Mouse (Mus musculus) embryonic facial prominence, embryonic 11.5 days (tissue): Measurements from ENCODE around the gene Sec24d. TPM values are rescaled to one million over a fixed set of nuclear protein-coding genes. Genes with fewer than 3 reads are reported as not detected.

Experiments
- ATAC-seq: fragments of 200-750 bp; cut with Nextera tagmentation; replicated peaks from 2 replicates; pipeline ENCODE4 v1.8.0; 2017; ENCODE audit warnings: low read depth; ENCODE audit not compliant: insufficient number of reproducible peaks, low FRiP score, low TSS enrichment
- DNase-seq: peaks from one replicate; pipeline ENCODE4 v3.0.0-alpha.2; 2015; ENCODE audit warnings: low spot score
- H3K27ac ChIP-seq: fragments of 300-500 bp; sonication (generic); replicated peaks from 2 replicates; pipeline ENCODE4 v1.5.1; 2014; ENCODE audit warnings: mild to moderate bottlenecking, low read depth, low read length, control low read depth
- H3K27me3 ChIP-seq: fragments of 300-500 bp; sonication (generic); 2 replicates; pipeline ENCODE4 v1.6.1; 2014; ENCODE audit warnings: mild to moderate bottlenecking, low read length, moderate library complexity, mixed read lengths; ENCODE audit not compliant: control insufficient read depth, insufficient read depth
- H3K36me3 ChIP-seq: fragments of 300-500 bp; sonication (generic); replicated peaks from 2 replicates; pipeline ENCODE4 v1.6.1; 2014; ENCODE audit warnings: low read depth, mild to moderate bottlenecking, low read length, moderate library complexity, mixed read lengths; ENCODE audit not compliant: control insufficient read depth, insufficient read depth
- H3K4me1 ChIP-seq: fragments of 300-500 bp; sonication (generic); 2 replicates; pipeline ENCODE4 v1.6.1; 2014; ENCODE audit warnings: low read length, mixed read lengths; ENCODE audit not compliant: control insufficient read depth, insufficient read depth
- H3K4me2 ChIP-seq: fragments of 300-500 bp; sonication (generic); 2 replicates; pipeline ENCODE4 v1.6.1; 2014; ENCODE audit warnings: low read depth, mild to moderate bottlenecking, control low read depth, low read length, moderate library complexity
- H3K4me3 ChIP-seq: fragments of 300-500 bp; sonication (generic); 2 replicates; pipeline ENCODE4 v1.5.1; 2014; ENCODE audit warnings: low read depth, low read length, control low read depth
- H3K9ac ChIP-seq: fragments of 300-500 bp; sonication (generic); replicated peaks from 2 replicates; pipeline ENCODE4 v1.6.1; 2014; ENCODE audit warnings: mild to moderate bottlenecking, control low read depth, low read length
- H3K9me3 ChIP-seq: fragments of 300-500 bp; sonication (generic); replicated peaks from 2 replicates; pipeline ENCODE4 v1.6.1; 2016; ENCODE audit warnings: mild to moderate bottlenecking, low read length, inconsistent platforms, mixed read lengths; ENCODE audit not compliant: control insufficient read depth
- WGBS: fragments of 180-500 bp; shearing (Covaris S2); extraction: QIAGEN DNeasy Blood & Tissue Kit; methylation state at CpG from one replicate; pipeline ENCODE4 v1.1.7; 2014; 5-methylcytosine and 5-hydroxymethylcytosine counted together
- polyA plus RNA-seq: library from polyadenylated mRNA; unstranded; fragments of >200 nt; fragmentation: Nextera tagmentation; extraction: Ambion mirVana; gene quantifications from 2 replicates; pipeline ENCODE4 v1.2.1, GENCODE M21; 2014

Sec24d gene
- polyA plus RNA-seq, 1 experiment from 2014 or later = 38.3 TPM

GRCm38 (mm10) chr3:123369161-123369560 lies 101.9 kb downstream of the Sec24d start:
- ATAC-seq = no peak
- Histone ChIP-seq H3K4me2 (no peak overlapping the region), H3K36me3 (peaks cover 2% of the 10 kb centered on the region), H3K4me1 (no peaks in the 10 kb centered on the region), H3K9ac (no peak overlapping the region), H3K27me3 (no peaks in the 10 kb centered on the region), H3K27ac (no peak overlapping the region), H3K4me3 (no peak overlapping the region), H3K9me3 (no peaks in the 10 kb centered on the region)
- DNase-seq = no peak
- 86% methylated on average over 12 of the region's 12 CpGs for WGBS

DNA sequence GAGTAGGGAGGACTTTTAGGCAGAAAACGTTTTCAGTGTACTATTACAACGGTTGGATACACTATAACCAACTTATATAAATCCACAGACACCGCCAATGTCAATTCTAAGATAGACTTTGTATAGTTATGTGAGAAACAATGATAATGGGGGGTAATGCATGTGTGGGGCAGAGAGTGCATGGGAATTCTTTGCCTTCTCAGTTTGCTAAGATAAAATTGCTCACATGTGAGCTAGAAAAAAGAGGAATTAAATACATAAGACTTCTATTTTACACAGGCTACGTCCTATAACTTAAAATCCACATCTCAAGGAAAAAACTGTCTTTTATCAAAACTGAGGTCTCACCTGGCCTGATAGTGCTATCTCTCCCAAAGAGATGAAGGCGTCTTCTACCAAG lies 103.7 kb downstream of the Sec24d start:
- ATAC-seq = no peak
- no peak for DNase-seq
- Histone ChIP-seq H3K4me1 (no peaks in the 10 kb centered on the region), H3K4me2 (no peak overlapping the region), H3K9ac (no peak overlapping the region), H3K27ac (no peak overlapping the region), H3K4me3 (no peak overlapping the region), H3K27me3 (no peaks in the 10 kb centered on the region), H3K36me3 (peaks cover 2% of the 10 kb centered on the region; the same call in 1 of the 2 replicates), H3K9me3 (no peaks in the 10 kb centered on the region)
- 96% methylated on average over 5 of the region's 5 CpGs for WGBS

GRCm38 (mm10) chr3:123371766-123372535 lies 104.7 kb downstream of the Sec24d start:
- Histone ChIP-seq H3K9me3 (no peaks in the 10 kb centered on the region), H3K4me3 (no peak overlapping the region), H3K36me3 (peaks cover 2% of the 10 kb centered on the region; the same call in 1 of the 2 replicates), H3K4me1 (no peaks in the 10 kb centered on the region), H3K27ac (no peak overlapping the region), H3K27me3 (no peaks in the 10 kb centered on the region), H3K9ac (no peak overlapping the region), H3K4me2 (no peak overlapping the region)
- peak; percentile 86 for DNase-seq
- WGBS = 35% methylated on average over 11 of the region's 11 CpGs
- ATAC-seq = peak; percentile 65

- H3K4me2 ChIP-seq = no peak overlapping the region
- DNase-seq = no peak
- H3K27me3 ChIP-seq = no peaks in the 10 kb centered on the region
- ATAC-seq = no peak
- 96% methylated on average over 3 of the region's 3 CpGs for WGBS
- no peak overlapping the region for H3K9ac ChIP-seq
- no peak overlapping the region for H3K4me3 ChIP-seq
- no peaks in the 10 kb centered on the region for H3K4me1 ChIP-seq
- peaks cover 3% of the 10 kb centered on the region; the same call in 1 of the 2 replicates for H3K36me3 ChIP-seq
- no peaks in the 10 kb centered on the region for H3K9me3 ChIP-seq
- H3K27ac ChIP-seq = no peak overlapping the region
These were observed 109.3 kb downstream of the Sec24d start for GRCm38 (mm10) chr3:123376562-123376961.

- no peaks in the 10 kb centered on the region for H3K4me1 ChIP-seq
- H3K36me3 ChIP-seq = no peaks in the 10 kb centered on the region
- DNase-seq = no peak
- no peaks in the 10 kb centered on the region for H3K9me3 ChIP-seq
- peak overlapping the region; percentile 57; the same call in 1 of the 2 replicates for H3K4me2 ChIP-seq
- no peak overlapping the region for H3K9ac ChIP-seq
- 88% methylated on average over 7 of the region's 7 CpGs for WGBS
- ATAC-seq = no peak
- H3K27me3 ChIP-seq = no peaks in the 10 kb centered on the region
- H3K27ac ChIP-seq = no peak overlapping the region
- no peak overlapping the region for H3K4me3 ChIP-seq
These were observed 117.2 kb downstream of the Sec24d start for GRCm38 (mm10) chr3:123384435-123384834.

DNA sequence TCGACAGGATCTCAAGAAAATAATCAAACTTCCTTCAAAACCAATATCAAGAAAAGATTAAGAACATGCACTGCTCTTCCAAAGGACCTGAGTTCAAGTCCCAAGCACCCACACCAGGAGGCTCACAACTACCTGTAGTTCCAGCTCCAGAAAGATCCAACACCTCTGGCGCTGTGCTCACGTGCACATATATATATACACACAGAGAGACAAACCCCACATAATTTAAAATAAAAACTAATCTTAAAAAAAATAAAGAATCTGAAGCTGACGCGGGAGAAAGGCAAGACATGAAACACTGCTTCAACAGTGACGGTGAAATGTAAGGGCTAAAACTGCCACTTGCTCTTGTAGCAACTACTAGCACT lies 117.8 kb downstream of the Sec24d start:
- Histone ChIP-seq H3K9me3 (no peaks in the 10 kb centered on the region), H3K9ac (peak overlapping the region; percentile 61), H3K4me3 (peak overlapping the region; percentile 64), H3K27ac (no peak overlapping the region), H3K36me3 (no peaks in the 10 kb centered on the region), H3K27me3 (no peaks in the 10 kb centered on the region), H3K4me1 (no peaks in the 10 kb centered on the region), H3K4me2 (peak overlapping the region; percentile 57)
- DNase-seq (no peak), ATAC-seq (peak; percentile 7; the same call in 1 of the 2 replicates)
- 11% methylated on average over 6 of the region's 6 CpGs for WGBS

- Histone ChIP-seq H3K9ac (peak within 1 kb of the TSS; percentile 61), H3K4me2 (peak within 1 kb of the TSS; percentile 57), H3K4me3 (peak within 1 kb of the TSS; percentile 64), H3K27ac (no peak within 1 kb of the TSS; the same call in 1 of the 2 replicates), H3K4me1 (no peaks in the 10 kb centered on the region), H3K36me3 (no peaks in the 10 kb centered on the region), H3K9me3 (no peaks in the 10 kb centered on the region), H3K27me3 (no peaks in the 10 kb centered on the region)
- WGBS = under 1% methylated on average over 41 of the region's 41 CpGs
- peak; percentile 100 for DNase-seq
- peak; percentile 98 for ATAC-seq
These were observed 118.4 kb downstream of the Sec24d start, which contains the start of gene Mettl14 for GRCm38 (mm10) chr3:123385486-123386156. TSS of gene Mettl14 (minus strand) at chr3:123386108.
